Mouse (Mus musculus) cerebellum, adult 2 months (tissue): ENCODE results near the gene Pold1. TPM values are rescaled to one million over a fixed set of nuclear protein-coding genes. Genes with fewer than 3 reads are reported as not detected.

Experiments used
- DNase-seq, 2 experiments: peaks; one replicate each; pipeline ENCODE4 v3.0.0; 2021
- H3K27ac ChIP-seq: fragments of 200-500 bp; 2 replicates; pipeline ENCODE4 v1.5.1; 2012; ENCODE audit warnings: low read length, control low read depth, inconsistent platforms; ENCODE audit not compliant: insufficient read depth
- H3K27me3 ChIP-seq: fragments of 200-500 bp; 2 replicates; pipeline ENCODE4 v1.6.1; 2012; ENCODE audit warnings: inconsistent platforms, mild to moderate bottlenecking, low read length, moderate library complexity; ENCODE audit not compliant: control insufficient read depth, insufficient read depth
- H3K4me1 ChIP-seq: fragments of 200-500 bp; 2 replicates; pipeline ENCODE4 v1.6.1; 2011; ENCODE audit warnings: low read length; ENCODE audit not compliant: control insufficient read depth, insufficient read depth
- H3K4me3 ChIP-seq: fragments of 200-500 bp; replicated peaks from 2 replicates; pipeline ENCODE3; 2011; ENCODE audit warnings: mild to moderate bottlenecking, low read depth, low read length, control low read depth; ENCODE audit not compliant: insufficient read depth
- CTCF ChIP-seq: fragments of 200-500 bp; IDR thresholded peaks from 2 replicates; pipeline ENCODE4 v1.5.1; 2011; ENCODE audit warnings: low read depth, mild to moderate bottlenecking, control low read depth, low read length, moderate library complexity, borderline replicate concordance; ENCODE audit not compliant: insufficient read depth
- POLR2A ChIP-seq: fragments of 200-500 bp; IDR thresholded peaks from 2 replicates; pipeline ENCODE4 v1.6.1; 2011; ENCODE audit warnings: low read length, control low read depth, borderline replicate concordance; ENCODE audit not compliant: insufficient read depth
- WGBS: fragments of 180-500 bp; shearing (Covaris S2); methylation state at CpG from one replicate; pipeline ENCODE4 v1.1.7; 2018; 5-methylcytosine and 5-hydroxymethylcytosine counted together
- polyA plus RNA-seq: library from polyadenylated mRNA; depleted of rRNA; stranded (reverse); fragments of >200 nt; gene quantifications from 2 replicates; pipeline ENCODE4 v1.2.3, GENCODE M21; 2012

The Pold1 gene
- polyA plus RNA-seq, 1 experiment = 21.6 TPM

DNA sequence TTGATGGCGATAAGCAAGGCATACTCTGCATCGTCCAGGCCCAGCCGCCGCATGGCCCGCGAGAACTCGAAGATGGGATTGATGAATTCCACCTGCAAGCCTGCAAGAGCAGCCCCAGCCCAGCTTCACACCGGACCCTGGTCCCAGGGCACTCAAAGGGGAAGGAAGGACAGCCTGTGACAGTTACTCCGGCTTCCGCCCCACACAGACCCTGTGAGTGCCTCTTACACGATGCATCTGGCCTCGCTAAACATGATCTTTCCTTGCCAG is 1.7 kb upstream of the Pold1 start:
- Histone ChIP-seq H3K4me1 (peaks cover 5% of the 10 kb centered on the region; the same call in 1 of the 2 replicates), H3K27ac (no peak overlapping the region), H3K4me3 (no peak overlapping the region), H3K27me3 (no peaks in the 10 kb centered on the region)
- DNase-seq = no peak
- TF ChIP-seq CTCF (no peak), POLR2A (no peak)
- 94% methylated on average over 12 of the region's 12 CpGs for WGBS

DNA sequence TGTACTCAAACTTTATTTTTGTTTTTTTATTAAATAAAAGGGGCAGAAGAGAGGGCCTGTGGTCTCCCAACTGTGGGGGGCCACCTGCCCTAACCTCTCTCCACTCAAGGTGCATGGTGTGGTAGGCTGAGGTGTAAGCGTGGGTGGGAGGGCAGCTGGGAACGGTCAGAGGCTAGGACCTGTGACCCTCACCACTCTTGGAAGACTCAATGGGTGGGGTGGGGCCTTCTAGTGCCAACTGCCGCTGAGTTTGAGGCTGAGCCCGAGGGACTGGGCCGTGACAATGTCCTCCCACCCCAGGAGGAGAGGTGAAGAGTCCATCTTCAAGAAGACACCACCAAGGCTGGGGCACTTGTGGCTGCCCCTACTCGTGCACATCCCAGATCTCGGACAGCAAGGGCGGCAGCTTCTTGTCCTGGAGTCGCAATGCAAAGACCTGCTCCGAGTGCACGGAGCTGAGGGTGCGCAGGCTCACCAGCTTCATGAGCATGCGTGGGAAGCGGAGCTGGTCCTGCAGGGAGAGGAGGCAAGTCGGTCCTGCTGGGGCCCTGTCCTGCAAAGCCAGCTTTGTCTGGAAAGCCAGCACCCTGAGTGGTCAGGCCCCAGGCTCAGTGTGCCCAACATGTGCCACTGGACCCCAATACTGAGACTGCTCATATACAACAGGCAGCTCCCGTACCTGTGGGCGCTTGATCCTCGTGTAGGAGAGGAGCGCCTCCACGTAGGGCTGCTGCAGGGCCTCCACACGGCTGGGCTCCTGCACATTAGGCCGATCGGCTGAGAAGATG is 1.2 kb upstream of the Pold1 start:
- no peak overlapping the region for H3K27ac ChIP-seq
- TF ChIP-seq CTCF (no peak), POLR2A (no peak)
- no peak overlapping the region for H3K4me3 ChIP-seq
- peak in 1 of 2 experiments; percentile 32 for DNase-seq
- WGBS = 93% methylated on average over 23 of the region's 23 CpGs
- peaks cover 5% of the 10 kb centered on the region; the same call in 1 of the 2 replicates for H3K4me1 ChIP-seq
- H3K27me3 ChIP-seq = no peaks in the 10 kb centered on the region

DNA sequence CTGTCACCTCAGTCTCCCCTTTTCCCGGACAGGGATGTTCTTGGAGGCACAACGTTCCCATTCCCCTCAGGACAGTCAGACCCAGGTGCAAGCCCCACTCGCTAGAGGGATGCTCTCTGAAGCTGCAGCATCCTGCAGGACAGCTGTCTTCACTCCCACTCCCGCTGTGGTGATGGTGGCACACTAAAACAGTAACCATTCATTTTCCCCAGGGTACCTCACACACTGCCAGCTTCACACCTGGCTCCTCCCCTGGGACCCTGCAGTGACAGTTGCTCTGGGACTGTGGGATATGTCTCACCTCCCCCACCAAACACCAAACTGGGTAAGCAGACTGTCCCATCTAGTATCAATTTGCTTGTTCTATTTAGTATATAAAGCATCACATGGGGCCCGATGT is 924 bp downstream of the Pold1 start:
- Histone ChIP-seq H3K4me1 (peaks cover 5% of the 10 kb centered on the region; the same call in 1 of the 2 replicates), H3K4me3 (no peak overlapping the region), H3K27ac (no peak overlapping the region), H3K27me3 (no peaks in the 10 kb centered on the region)
- 3% methylated on average over 5 of the region's 5 CpGs for WGBS
- TF ChIP-seq CTCF (no peak), POLR2A (no peak)
- no peak for DNase-seq

DNA sequence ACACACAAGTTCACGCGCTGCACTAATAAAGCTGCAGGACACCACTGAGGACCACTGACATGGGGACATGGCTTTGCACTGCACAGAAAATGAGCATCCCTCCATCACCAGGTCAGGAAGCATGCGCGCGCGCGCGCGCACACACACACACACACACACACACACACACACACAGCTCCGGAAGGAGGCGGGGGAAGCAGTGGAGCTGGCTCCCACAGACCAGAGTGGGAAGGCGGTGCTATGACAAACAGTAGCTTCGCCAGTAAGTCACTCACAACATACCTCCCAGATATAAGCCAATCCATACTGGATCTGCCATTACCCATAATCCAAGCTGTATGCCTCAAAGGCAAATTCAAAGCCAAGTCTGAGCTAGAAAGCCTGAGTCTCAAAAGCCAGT is 1.6 kb downstream of the Pold1 start:
- WGBS = 94% methylated on average over 13 of the region's 13 CpGs
- Histone ChIP-seq H3K4me3 (no peak overlapping the region), H3K27me3 (no peaks in the 10 kb centered on the region), H3K4me1 (peaks cover 5% of the 10 kb centered on the region; the same call in 1 of the 2 replicates), H3K27ac (no peak overlapping the region)
- DNase-seq = no peak
- TF ChIP-seq CTCF (no peak), POLR2A (no peak)

DNA sequence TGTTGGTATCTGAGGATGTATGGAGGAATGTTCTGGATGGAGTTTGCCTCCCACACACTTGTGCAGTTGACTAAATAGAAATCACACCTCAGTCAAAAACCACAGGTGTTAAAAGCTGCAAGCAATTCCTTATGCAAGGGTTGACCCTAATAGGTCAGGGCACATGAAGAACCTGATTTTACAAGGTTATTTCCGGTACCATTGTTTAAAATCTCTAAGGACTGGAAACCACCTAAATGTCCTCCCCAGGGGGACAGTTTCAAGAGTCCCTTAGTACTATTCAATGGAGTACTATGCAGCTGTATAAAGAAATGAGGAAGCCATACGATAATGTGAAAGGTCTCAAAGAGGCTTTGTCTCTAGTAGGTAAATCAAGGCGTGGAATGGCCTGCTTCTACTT is 2.4 kb downstream of the Pold1 start:
- no peaks in the 10 kb centered on the region for H3K27me3 ChIP-seq
- no peak for TF ChIP-seq CTCF
- no peak for TF ChIP-seq POLR2A
- peaks cover 5% of the 10 kb centered on the region; the same call in 1 of the 2 replicates for H3K4me1 ChIP-seq
- no peak for DNase-seq
- no peak overlapping the region for H3K27ac ChIP-seq
- WGBS = 98% methylated on average over 3 of the region's 3 CpGs
- no peak overlapping the region for H3K4me3 ChIP-seq

DNA sequence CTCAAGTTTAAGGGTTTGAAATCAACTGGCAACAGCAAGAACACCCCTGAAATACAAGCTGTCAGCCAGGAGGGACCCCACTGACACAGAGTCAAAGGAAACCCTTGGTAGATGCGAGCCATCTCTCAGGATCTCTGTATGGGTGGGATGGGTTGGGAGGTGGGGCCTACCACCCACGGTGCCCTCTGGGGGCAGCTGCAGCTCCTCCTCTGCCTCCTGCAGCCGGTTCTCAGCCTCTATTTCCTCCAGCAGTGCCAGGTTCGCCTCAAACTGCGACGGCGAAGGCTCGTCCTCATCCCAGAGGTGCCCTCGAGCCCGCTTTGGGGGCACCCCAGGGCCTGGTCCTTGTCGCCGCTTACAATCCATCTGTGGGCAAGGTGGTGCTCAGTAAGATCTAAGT is 5.6 kb downstream of the Pold1 start:
- Histone ChIP-seq H3K4me1 (peaks cover 10% of the 10 kb centered on the region; the same call in 1 of the 2 replicates), H3K27me3 (no peaks in the 10 kb centered on the region), H3K27ac (no peak overlapping the region), H3K4me3 (no peak overlapping the region)
- WGBS = 77% methylated on average over 12 of the region's 12 CpGs
- TF ChIP-seq CTCF (no peak), POLR2A (no peak)
- no peak for DNase-seq

DNA sequence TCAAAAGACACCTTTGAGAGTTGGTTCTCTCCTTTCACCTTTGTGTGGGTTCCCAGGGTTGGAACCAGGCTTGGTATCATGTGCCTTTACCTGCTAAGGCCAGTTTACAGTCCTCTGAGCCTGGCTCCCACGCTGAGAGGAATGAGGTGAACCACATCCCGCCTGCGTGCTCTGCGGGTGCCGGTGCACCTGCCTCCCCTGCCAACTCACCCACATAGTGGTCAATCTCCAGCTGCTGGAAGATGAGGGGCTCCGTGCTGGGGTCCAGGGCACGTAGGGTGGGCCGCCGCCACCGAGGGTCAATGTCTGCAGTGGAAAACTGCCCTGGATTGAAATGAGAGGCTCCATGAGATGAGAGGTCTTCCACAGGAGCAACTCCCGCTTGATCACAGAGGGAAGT is 6.1 kb downstream of the Pold1 start:
- peaks cover 13% of the 10 kb centered on the region for H3K4me1 ChIP-seq
- no peak overlapping the region for H3K27ac ChIP-seq
- no peak for TF ChIP-seq POLR2A
- TF ChIP-seq CTCF = no peak
- H3K27me3 ChIP-seq = no peaks in the 10 kb centered on the region
- no peak overlapping the region for H3K4me3 ChIP-seq
- WGBS = 95% methylated on average over 11 of the region's 11 CpGs
- no peak for DNase-seq

DNA sequence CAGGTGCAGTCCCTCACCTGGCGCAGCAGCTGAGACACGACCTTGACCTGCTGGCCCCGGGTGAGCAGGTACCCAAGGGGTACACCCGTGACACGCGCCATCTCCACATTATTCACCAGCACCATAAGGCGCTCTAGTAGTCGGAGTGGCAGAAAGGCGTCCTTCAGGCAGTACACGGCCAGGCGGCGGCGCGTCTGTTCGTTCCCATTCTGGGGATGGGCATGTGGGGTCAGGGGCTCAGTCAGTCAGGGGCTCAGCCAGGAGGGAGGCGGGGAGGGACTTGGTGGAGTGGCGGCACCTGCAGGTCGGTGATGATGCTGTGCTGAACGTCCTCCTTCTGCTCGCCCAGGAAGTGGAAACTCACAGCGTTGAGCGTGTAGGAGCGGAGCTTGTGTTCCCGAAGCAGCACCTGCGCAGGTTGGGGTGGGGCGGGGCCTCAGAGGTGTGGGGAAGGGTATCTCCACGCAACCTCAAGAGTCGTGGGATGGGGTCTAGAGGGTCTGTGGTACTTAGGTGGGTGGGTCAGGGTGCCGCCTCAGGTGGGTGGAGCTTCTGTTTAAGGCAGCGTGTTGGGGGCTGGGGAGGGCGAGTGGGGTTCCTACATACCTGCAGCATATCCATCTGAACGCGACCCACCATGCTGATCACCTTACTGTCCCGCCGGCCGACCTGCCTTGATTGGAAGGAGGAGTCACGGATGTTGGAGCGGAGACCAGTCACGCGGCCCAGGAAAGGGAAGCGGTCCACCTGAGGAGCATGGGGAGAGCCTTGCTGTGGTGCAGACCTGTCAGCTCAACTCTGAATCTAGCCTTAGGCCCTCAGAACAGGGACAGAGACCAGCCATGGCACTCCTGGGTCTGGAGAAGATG is 9.7 kb downstream of the Pold1 start:
- peak in 1 of 2 experiments; percentile 19 for DNase-seq
- H3K4me3 ChIP-seq = no peak overlapping the region

More for the DNA sequence above, 9.7 kb downstream of the Pold1 start:
- TF ChIP-seq POLR2A (no peak), CTCF (no peak)
- WGBS = 92% methylated on average over 41 of the region's 41 CpGs
- H3K27me3 ChIP-seq = no peaks in the 10 kb centered on the region
- H3K4me1 ChIP-seq = peaks cover 27% of the 10 kb centered on the region
- no peak overlapping the region for H3K27ac ChIP-seq
